Mouse (Mus musculus) kidney, postnatal 10 days (tissue): ENCODE data around the gene Grin3b.

ENCODE experiments used
- DNase-seq: peaks from one replicate; pipeline ENCODE4 v3.0.0; 2021; ENCODE audit warnings: mixed read lengths

Gene Grin3b

GRCm38 (mm10) chr10:79970415-79971182 lies at the start of gene Grin3b:
Gene Grin3b, plus strand, starts transcription at chr10:79970715.
- no peak for DNase-seq

DNA sequence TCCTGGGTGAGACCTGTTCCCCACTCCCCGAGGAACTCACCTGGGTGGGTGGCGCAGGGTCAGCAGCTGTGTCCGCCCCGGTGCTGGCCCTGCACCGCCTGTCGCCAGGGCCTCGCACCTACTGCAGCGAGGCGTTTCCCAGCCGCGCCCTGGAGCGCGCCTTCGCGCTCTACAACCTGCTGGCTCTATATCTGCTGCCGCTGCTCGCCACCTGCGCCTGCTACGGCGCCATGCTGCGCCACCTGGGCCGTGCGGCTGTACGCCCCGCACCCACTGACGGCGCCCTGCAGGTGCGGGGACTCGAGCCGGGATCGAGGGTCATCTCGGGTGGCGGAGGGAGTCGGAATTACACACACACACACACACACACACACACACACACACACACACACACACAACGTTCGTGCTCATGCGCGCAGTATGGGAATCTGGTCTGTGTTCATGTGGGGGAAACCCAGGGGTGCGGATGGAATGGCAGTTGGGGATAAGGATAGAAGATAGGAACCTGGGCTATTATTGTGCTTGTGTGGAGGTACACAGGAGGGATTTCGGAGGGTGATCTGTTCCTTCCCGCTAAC lies 49.5 kb upstream of the Grin3b start, which contains the start of gene R3hdm4:
Gene R3hdm4, minus strand, starts transcription at position 251 of the 578 bp plus-strand sequence.
- DNase-seq: no peak

DNA sequence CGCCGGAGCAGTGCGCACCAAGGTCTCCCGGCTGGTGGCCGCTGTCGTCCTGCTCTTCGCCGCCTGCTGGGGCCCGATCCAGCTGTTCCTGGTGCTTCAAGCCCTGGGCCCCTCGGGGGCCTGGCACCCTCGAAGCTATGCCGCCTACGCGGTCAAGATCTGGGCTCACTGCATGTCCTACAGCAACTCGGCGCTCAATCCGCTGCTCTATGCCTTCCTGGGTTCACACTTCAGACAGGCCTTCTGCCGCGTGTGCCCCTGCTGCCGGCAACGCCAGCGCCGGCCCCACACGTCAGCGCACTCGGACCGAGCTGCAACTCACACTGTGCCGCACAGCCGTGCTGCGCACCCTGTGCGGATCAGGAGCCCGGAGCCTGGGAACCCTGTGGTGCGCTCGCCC lies 48.9 kb upstream of the Grin3b start:
- peak; percentile 43 for DNase-seq

GRCm38 (mm10) chr10:79924998-79925784 lies 45.3 kb upstream of the Grin3b start:
- DNase-seq: peak; percentile 96

DNA sequence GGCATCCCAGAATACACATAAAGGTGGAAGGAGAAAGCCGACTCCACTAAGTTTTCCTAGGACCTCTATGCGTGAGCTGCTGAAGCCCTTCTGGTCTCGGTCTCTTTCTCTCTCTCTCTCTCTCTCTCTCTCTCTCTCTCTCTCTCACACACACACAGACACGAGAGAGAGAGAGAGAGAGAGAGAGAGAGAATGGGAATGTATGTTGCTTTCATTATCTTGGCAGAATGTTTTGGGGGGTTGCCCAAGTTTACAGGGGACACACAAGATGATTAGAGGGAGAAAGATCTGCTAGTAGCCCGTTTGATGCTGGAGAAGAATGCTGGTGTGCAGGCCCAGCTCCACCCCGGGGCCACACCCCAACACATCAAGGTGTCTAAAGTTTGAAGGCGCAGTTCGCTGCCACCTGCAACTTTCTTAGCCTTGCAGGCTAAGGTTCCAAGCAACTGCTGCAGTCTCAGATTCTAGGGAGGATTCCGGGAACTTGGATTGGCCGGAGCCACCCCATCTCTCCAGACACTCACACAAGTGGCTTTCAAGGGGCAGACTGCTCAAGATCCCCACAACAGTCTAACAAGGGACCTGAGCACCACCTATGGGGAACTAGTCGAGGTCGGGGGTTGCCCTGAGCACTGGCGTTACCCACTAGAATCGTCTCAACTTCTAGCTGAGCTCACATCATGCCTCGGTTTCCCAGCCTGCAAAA lies 44.6 kb upstream of the Grin3b start:
- peak; percentile 35 for DNase-seq

GRCm38 (mm10) chr10:79926491-79927323 lies 43.8 kb upstream of the Grin3b start, which contains the start of gene Arid3a:
Gene Arid3a, plus strand, starts transcription at chr10:79927043.
- DNase-seq: peak; percentile 94

- peak; percentile 81 for DNase-seq
These were observed 43.0 kb upstream of the Grin3b start for GRCm38 (mm10) chr10:79927324-79928029.

DNA sequence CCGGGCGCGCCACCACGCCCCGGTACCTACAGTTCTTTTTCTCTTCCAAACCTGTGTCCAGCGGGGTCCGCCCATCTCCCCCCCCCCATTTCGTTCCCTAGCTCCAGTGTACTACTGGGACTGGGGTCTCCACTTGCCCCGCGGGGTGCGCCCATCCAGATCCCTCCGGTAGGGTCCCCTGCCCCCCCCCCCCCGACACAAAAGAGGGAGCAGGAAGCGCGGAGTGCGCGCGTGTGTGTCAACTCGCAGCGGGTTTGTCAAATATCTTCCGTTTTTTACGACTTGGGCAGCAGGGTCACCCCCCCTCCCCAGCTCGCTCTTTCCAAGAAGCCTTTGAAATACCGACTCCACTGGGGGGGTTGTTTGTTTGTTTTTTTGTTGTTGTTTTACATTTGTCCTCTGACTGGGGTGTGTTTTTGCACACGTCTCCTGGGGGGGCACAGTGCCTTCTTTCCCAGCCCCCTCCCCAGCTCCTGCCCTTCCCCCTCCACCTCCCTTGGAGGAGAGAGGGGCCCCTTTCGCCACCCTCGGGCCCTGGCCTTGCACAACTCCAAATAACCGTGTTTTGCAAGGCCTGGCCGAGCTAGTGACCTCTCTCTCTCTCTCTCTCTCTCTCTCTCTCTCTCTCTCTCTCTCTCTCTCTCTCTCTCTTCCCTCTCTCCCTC lies 42.4 kb upstream of the Grin3b start:
- peak; percentile 73 for DNase-seq

GRCm38 (mm10) chr10:79928907-79929701 lies 41.4 kb upstream of the Grin3b start:
- DNase-seq: peak; percentile 59

GRCm38 (mm10) chr10:79929967-79930825 lies 40.3 kb upstream of the Grin3b start:
- DNase-seq: no peak

DNA sequence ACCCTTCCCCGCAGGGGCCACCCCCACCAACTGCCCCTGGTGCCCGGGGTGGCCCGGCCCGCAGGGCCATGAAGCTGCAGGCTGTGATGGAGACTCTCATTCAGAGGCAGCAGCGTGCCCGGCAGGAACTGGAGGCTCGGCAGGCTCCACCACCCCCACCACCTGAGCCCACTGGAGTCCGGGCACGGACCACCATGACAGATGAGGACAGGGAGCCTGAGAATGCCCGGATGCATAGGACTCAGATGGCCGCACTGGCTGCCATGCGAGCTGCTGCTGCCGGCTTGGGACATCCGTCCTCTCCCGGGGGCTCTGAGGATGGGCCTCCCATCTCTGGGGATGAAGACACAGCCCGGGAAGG lies 39.7 kb upstream of the Grin3b start:
- no peak for DNase-seq

DNA sequence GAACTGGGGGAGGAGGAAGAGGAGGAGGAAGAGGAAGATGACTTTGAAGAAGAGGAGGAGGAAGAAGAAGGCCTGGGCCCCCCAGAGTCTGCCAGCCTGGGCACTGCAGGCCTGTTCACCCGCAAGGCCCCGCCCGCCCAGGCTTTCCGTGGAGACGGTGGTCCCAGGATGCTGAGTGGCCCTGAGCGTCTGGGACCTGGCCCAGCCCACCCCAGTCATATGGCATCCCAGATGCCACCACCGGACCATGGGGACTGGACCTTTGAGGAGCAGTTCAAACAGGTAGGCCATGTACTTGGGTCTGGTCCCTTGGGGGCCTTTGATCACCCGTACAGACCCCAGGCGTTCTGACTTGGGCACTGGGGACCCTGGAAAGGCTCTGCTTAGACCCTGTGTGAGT lies 38.7 kb upstream of the Grin3b start:
- DNase-seq: no peak

GRCm38 (mm10) chr10:79932736-79933135 lies 37.8 kb upstream of the Grin3b start:
- DNase-seq: peak; percentile 88

GRCm38 (mm10) chr10:79933145-79933679 lies 37.3 kb upstream of the Grin3b start:
- DNase-seq: peak; percentile 69

GRCm38 (mm10) chr10:79933861-79934260 lies 36.7 kb upstream of the Grin3b start:
- no peak for DNase-seq

- DNase-seq: peak; percentile 91
These were observed 36.2 kb upstream of the Grin3b start for GRCm38 (mm10) chr10:79934272-79934721.

DNA sequence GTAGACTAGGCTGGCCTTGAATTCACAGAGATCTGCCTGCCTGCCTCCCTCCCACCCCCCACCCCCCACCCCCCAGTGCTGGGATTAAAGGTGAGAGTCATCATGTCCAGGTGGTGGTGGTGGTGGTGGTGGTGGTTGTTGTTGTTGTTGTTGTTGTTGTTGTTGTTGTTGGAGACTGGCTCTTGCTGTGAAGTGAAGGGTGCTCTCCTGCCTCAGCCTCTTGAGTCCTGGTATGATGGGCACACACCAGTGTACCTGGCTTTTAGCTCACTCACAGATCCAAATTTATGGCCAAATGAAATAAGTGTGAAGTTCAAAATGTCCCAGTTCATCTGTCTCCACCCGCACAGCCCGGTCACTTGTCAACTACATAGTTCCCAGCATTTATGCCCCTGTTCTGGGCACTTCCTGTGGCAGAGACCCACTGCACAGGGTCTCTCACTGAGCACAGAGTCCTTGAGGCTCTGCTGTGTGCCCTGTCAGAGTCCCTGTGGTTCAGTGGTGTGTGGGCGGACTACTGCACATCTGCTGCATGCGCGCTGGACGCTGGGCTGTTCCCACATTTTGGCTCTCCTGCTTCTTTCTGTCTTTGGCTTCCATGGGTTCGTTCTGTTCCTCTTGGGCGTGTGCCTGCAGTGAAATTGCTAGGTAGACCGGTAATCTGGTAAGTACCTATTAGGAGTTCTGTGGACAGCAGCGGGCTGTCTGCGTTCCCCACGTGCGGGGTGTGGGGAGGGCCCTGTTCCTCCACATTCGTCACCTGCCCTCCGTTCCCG lies 35.5 kb upstream of the Grin3b start:
- no peak for DNase-seq
